Mouse (Mus musculus) adrenal gland (tissue): ENCODE data around the gene AC134908.4.

Experiments used
- intact Hi-C: fragments of 180-260 bp; cut with DNase I; formaldehyde crosslinking; loops from one replicate; pipeline ENCODE4 v1.15.1; 2025
- long read RNA-seq, 2 experiments: library from polyadenylated mRNA; unstranded; transcript quantifications; one replicate each; pipeline ENCODE4 v2.0.0; 2020; ENCODE audit warnings: borderline replicate concordance in 1 of 2; ENCODE audit not compliant: insufficient replicate concordance in 1 of 2

AC134908.4 gene
- long read RNA-seq, experiment 1, result 0 reads
- long read RNA-seq, experiment 2, partial matches to known transcripts, result 0 of 1 reads
- long read RNA-seq, experiment 2, other reads (novel, unspliced or antisense), result 1 of 1 reads

DNA sequence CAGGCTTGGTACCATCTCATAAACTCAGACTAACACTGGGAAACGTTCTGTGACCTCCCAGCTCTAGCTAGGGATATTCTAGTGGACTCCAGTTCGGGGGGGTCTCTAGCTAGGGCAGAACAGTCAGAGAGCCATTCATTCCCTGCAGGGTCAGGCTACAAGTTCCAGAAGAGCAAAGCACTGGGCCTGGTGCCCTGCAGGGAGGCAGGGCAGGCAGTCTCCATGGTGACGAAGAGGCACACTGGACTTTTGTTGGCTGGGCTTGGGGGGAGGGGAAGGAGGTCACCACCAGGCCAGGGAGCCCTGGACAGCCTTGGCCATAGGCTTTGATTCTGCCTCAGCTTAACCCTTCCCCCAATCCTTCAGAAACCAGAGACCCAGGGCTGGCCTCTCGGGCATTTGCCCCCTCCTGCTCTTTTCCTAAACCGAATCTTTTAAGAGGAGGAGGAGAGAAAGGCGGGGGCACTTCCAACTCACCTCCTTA, at the start of gene AC134908.4:
TSS of gene AC134908.4 (minus strand) at position 51 of the 484 bp plus-strand sequence.
- intact Hi-C loops, result loop anchor here (10.0 kb wide), 1 partner anchor 221 kb away; the partner anchor contains the start of genes Lmf1 and Sox8

DNA sequence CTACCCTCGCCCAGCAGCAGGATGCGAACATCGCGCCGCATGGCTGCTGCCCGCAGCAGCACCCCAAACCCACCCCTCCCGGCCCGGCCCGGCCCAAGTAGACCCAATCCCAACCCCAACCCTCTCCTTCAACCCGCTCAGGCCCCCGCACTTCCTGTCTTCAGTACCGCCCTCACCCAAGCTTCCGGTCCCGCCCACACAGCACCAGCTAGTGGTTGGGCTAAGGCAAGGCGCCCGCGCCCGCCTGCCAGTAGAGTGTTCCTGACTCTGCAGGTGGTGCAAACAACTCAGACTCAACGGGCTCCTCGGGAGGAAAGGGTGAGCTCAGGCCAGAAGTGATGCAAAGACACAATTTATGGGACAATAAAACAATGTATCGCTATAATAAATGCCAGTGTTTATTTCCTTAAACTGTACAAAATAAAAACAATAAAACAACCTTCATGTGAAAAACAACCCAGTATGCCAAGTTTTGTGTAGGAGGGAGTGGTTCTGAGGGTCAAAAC, 49.0 kb upstream of the AC134908.4 start, which contains the start of gene Rhot2:
TSS of gene Rhot2 (minus strand) at position 456 of the 506 bp plus-strand sequence.
- intact Hi-C loops, result no loop called here

DNA sequence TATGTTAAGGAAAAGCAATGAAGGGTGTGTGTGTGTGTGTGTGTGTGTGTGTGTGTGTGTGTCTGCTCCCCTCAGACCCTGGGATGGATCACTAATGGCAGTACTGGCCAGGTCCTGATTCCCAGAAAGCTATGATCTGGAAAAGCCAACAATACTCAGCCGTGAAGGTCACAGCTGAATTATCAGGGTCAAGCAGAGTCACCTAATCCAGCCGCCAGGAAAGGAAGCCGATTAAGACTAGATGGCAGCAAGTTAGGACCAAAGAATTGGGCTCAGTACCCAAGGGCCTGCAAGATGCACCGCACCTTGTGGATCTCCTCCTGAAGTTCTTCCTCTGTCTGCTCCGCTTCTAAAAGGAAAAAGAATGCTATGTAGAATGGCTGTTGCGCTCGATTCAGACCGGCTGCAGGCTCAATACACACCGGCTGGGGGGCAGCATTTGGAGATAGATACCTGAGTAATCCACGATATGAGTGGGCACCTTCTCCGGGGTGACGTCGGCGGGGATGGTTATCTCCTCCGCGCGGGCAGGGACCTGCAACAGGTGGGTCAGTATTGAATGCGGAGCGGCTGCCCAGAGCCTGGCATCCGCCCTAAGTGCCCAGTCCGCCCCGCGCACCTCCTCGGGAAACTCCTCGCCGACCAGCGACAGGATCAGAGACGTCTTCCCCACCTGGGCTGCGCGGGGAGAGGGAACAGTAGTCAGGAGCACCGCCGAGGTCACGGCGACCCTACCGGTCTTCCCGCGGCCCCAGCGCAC, 48.4 kb upstream of the AC134908.4 start:
- intact Hi-C loops, result no loop called here

DNA sequence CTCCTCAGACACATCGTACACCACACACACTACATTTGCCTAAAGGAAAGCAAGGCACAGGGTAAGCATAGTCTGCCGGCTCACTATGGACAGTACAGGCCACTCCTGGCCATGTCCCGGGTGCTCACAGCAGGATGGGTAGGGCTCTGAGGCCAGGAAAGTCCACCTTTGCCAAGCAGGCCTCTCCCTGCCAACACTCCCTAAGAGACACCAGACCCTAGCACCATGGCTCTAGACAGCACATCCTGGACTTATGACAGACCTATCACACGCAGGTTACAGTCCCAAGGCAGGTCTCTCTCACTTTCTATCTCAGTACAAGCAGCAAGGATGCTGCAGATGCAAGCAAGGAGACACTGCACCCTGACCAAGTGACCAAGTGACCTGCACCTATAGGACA, 47.7 kb upstream of the AC134908.4 start:
- intact Hi-C loops, result no loop called here

DNA sequence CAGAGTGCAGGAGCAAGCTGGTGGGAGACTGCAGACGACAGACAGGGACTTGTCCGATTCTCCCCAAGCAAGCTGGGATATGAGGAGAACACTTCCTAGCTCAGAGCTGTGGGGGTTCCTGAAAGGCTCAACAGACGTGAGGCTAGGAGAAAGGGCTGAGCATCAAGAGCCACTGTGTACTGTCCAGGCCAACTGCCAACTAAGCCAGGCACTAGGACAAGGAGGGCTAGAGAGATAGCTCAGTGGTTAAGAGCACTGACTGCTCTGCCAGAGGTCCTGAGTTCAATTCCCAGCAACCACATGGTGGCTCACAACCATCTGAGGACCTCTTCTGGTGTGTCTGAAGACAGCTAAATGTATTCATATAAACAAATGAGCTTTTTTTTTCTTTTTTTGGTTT, 47.0 kb upstream of the AC134908.4 start:
- intact Hi-C loops, result no loop called here

DNA sequence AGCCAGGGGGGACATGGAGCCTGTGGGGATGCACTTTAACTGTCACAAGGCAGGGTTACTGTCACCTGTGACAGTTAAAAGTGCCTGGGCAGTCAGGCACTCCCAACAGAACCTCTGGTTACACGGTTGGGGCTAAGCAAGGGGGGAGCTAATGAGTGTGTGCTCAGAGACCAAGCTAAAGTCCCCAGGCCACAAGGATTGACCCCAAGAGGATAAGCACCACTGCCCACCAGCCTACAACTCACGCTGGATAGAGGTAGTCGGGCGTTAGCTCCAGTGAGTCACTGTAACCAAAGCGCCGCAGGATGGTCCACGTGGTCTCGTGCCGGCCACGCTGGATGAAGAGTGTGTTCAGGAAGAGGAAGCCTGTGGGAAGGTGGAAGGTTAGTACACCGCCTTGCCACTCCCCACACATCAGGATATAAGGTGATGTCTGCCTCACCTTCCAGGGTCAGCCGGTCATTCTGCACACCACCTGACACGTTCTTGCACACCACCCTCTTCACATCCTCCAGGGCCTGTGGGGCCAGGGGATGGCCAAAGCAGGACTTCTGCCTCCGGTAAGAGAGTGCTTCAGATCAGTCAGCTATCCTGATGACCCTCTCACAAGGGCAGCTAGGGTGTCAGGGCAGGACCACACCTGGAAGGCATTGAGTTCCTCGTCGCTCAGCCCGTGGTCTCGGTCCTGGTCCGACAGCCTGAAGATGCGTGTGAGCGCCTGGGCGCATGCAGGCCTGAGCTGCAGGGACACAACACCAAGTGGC, 45.8 kb upstream of the AC134908.4 start, which contains the start of gene Gm20683:
TSS of gene Gm20683 (minus strand) at position 647 of the 764 bp plus-strand sequence.
- intact Hi-C loops, result no loop called here

DNA sequence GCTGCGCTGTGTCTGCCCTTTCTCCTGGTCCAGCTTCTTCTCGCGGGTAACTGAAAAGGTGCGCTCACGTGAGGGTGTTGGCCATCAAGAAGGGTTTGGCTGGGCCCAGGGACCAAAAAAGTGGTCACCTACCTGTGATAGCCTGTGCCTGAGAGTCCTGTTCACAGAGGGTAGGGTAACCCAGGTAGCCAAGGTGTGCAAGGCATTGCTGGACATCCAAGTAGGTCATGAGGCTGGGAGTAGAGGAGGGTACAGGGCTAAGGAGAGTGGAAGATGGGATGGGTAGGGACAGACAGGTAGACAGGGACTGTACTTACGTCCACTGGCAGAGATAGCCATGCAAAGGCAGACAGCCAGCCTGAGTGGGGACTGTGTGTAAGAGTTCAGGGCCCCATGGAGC, 45.1 kb upstream of the AC134908.4 start:
- intact Hi-C loops, result no loop called here

DNA sequence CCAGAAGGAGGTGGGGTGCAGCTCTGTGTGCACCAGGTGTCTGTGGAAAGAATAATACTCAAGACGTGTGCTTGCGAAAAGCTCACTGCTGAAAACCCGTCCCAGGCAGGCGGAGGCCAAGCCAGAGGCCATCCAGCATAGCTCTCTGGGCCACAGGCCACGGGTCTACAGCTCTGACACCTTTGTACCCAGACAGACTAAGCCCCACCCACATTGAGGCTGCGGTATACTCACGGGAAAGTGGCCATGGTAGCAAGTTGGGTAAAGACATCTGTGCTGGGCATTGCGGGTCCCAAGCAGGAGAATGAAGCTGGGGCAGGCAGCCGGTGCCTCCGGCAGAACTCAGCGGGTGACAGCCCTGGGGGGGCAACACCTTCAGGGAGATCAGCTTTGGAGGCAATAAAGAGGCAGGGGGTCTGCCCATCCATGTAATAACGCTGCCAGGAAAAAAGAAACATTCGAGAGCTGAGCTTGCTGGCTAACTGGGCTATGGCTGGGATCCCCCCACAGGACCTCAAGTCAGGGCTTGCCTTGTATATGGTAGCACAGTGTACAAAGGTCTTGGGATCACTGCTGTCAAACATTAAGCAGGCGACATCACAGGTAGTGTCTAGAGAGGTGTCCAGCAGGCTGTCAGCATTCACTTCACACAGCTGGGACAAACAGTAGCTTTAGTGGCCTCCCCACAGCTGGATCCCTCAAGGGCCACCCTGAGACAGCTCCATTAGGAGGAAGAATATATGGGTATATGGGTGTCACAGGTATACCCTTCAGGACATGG, 44.2 kb upstream of the AC134908.4 start:
- intact Hi-C loops, result no loop called here

DNA sequence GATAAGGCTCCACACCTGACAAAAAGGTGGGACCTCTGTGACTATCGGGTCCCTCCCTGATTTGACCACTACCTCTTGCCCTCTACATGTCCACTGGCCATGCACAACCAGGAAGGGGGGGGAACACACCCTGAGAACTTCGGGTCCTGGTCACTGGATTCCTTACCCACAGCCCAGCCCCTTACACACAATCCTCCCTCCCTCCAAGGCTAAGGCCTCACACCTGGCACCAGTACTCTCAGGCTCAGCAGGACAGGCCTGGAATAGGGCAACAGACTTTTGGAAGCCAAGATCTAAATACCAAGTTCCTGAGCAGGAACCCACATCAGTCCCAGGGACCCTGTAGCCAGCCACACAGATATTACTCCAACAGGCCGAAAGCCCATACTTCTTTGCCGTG, 43.4 kb upstream of the AC134908.4 start:
- intact Hi-C loops, result no loop called here

DNA sequence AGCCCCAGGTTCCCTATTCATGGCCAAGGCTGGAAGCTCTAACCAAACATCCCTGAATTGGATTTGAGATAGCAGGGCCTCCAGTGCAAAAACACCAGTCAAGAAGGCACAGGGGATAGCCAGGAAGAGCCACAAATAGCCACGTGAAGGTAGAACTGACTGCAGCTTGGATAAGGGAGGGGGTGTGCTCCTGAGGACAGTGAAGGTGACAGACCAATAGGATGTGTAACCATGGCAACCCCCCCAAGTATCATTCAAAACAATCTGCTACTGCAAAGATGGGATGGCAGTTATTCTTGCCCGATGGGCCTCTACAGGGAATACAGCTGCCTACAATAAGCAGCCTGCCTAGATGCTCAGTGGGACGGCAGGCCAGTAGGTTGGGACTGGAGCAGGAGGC, 42.1 kb upstream of the AC134908.4 start:
- intact Hi-C loops, result loop anchor here (2.0 kb wide), 1 partner anchor 29 kb away; no protein-coding TSS in a partner anchor

DNA sequence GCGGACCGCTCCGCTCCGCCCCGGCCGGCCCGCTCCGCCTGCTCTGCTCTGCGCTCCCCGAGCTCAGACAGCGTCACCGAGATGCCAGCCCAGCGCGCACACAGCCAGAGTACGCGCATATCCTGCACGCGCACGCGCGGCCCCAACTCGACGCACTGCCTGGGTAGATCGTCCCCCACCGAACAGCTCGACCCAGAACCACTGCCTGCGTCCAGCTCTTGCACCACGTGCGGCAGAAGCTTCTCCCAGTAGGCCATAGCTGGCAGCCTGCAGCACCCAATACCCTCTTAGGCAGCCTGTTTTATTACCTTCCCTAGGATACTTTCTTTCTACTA, 41.6 kb upstream of the AC134908.4 start, which contains the start of gene Rhbdl1:
TSS of gene Rhbdl1 (minus strand) at position 220 of the 335 bp plus-strand sequence.
- intact Hi-C loops, result loop anchor here (2.0 kb wide), 1 partner anchor 30 kb away; no protein-coding TSS in a partner anchor

DNA sequence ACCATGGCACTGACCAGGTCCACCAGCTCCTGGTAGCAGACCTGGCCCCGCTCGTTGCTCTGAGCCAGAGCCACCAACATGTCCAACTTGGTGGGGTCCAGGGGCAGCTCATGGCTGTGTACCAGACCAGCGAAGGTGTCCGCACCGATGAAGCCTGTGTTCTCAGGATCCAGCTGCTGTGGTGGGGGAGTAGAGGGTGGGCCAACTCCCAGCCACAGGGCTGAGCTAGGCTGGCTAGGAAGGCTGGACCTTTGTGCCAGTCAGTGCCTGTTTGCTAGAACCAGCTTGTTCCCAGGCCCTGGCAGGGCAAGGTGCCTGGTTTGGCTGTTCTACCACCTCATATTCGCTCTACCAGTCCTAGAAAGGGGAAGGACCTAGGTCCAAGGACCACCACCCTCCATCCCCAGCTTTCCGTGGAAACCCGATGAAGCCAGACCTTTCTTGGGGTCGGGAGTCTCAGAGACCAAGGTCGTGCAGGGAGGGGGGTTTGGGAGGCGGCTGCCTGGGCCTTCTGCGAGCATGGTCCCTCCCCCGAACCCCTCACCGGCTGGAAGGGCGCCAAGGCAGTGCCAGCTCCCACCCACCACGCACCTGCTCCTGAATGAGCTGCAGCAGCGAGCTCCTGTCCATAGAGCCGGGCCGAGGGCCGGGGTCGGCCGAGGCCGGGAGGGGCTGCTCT, 41.1 kb upstream of the AC134908.4 start:
- intact Hi-C loops, result loop anchor here (2.0 kb wide), 1 partner anchor 30 kb away; no protein-coding TSS in a partner anchor

DNA sequence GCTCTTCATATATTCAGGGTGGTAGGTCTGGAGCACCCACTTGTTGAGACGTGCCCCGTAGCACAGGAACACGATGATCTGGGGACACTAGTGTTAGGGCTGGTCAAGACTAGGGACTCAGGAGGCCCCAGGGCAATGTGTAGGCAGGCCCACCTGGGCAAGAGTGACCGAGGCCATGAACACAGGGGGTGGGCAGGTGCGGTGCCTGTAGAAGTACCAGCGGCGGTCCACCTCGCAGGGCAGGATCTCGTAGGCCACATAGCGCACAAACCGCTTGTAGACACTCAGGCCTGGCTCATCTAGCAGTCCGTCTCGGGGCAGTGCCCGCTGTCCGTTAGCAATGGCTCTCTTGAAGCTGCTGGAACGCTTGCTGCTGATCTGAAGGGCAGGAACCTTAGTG, 40.4 kb upstream of the AC134908.4 start:
- intact Hi-C loops, result loop anchor here (2.0 kb wide), 1 partner anchor 31 kb away; no protein-coding TSS in a partner anchor

DNA sequence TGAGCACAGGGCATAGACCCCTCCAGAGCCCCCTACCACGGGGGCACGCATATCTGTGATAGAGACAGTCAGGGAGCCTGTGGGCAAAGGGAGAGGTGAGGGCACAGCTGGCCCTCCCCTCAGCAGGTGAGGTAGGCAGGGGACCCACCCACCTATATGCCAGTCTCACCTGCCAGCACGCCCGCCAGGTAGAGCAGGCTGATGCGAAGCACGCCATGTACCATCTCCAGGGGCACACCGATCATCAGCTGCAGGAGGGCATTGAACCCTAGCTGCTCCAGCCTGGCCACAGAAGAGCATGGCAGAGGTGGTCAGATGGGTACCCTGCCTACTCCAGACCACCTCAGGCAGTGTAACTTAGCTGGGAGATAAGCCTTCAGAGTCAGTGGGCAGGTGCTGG, 39.8 kb upstream of the AC134908.4 start:
- intact Hi-C loops, result no loop called here

DNA sequence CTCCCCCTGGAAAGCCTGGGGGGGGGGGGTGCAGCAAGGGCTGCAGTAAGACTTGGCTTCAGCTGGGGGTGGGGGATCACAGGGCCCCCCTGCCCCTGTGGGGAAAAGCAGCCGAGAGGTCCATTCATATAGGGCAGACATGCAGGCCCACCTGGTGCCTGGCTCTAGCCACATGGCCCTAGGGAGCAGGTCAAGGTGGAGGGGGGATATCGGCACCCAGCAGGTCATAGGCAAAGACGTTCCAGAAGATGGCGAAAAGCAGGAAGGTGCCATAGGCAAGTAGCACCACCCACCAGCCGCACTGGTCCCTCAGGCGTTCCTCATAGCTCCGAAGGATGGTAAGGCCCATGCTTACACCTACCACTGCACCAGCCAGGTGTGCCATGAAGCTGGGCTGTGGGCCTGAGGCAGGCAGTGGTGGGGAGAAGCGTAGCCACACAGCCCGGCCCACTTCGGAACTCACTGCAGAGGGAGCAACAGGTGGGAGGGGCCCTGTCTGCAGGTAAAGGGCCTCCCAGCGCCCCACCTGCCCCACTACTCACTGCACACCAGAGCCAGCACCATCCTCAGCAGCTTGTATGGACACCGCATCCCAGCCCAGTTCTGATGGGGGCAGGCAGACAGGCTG, 39.2 kb upstream of the AC134908.4 start:
- intact Hi-C loops, result no loop called here

DNA sequence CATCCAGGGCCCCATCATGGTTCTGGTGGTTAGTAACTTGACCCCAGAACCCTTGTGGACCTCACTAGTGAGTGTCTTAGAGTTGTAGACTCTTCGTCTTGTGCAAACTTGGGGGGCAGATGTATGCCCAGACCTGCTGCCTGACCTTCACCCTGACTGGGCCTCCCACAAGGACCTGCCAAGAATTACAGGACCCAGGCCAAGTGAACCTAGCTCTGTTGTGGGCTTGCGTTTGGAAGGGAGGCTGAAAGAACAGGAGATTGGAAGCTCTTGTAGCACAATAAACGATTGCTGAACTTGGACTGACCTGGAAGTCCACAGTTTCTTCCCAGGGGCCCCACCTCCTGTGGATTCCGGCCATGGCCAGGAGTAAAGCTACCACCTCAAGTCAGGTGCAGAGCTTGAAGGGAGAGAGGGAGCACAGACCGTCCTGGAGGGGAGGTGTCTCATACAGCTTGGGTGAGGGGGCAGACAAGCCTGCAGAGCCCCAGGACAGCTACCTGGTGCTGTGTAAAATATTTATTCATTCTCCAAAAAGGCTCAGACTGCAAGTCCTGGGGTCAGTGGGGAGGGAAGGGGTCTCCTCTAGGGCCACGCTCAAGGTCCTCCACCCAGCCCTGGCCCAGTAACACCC, 38.6 kb upstream of the AC134908.4 start:
- intact Hi-C loops, result no loop called here

DNA sequence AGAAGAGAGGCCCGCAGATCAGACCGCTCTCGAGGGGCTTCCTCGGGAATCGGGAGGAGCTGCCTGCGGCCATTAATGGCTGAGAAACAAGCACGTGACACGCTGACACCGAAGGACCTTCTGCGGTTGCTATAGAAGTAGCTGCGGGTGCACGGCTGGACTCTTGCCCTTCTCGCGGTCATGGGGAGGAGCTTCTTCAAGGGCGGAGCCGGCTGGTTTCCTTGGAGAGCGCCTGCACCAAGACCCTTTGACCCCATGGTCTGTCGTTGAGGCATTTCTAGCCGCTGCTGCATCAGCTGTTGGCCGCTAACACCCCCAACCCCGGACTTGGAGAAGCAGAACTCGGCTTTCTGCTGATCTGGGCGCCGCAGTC, 37.8 kb upstream of the AC134908.4 start, which contains the start of gene Stub1:
TSS of gene Stub1 (minus strand) at position 114 of the 373 bp plus-strand sequence.
- intact Hi-C loops, result no loop called here

DNA sequence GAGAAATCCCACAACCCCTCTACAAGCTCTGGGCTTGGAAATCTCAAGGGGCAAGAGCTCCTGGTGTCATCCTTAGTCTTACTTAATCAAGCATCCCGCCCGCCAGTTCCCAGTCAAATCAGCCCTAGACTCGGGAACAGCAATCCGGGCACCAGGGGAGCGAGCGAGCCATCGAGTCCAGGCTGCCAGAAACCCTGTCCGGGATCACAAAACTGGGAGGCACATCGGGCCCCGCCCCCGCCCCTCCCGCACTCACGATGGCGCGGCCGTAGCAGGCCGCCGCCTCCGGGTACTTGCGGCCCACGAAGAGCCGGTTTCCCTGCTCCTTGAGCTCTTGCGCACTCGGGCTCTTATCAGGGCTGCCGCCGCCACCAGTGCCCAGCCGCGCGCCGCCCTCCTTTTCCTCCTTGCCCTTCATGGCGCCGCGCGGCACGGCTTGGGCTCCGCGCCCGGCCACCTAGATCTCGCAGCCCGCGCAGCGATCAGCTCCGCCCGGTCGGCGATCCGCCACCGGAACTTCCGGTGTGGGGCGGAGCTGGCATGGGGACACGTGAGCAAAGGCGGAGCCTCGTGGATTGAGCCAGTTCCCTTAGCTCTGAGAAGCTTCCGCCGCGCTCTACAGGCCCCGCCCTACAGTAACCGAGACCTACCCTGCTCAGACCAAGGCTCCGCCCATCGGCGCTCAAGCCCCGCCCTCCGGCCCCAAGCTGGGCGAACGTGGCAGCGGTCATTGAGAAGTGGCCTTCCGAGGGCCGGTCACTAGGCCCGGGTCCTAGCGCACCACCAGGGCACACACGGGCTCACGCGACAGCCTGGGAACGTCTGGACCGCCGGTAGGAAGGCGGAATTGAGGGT, 37.2 kb upstream of the AC134908.4 start:
- intact Hi-C loops, result no loop called here
